Comparison of ENCODE assay signal across 9 mouse cellular contexts in genomic region chr11:118459051-118459450, GRCm38 (mm10). TPM values are rescaled to one million over a fixed set of nuclear protein-coding genes. Genes with fewer than 3 reads are reported as not detected.
A peak's percentile ranks its signal among the peaks of the same experiment; 100 is the strongest.
DNase-seq lines count a peak whose midpoint lies in the region; ATAC-seq lines count a peak whose summit lies in the region.
"Had no signal": no experiment of that assay in that cellular context is flagged by ENCODE, and none has a peak within 500 bp of the region (broad histone marks: within the 10 kb centered on the region; RNA-seq: fewer than 3 reads in every experiment).

No protein-coding gene starts in this region.

- peak overlapping the region; percentile 2; the same call in 1 of the 2 replicates for H3K27ac ChIP-seq in liver, embryonic 13.5 days
- peak overlapping the region; percentile 31; the same call in 1 of the 2 replicates for H3K27ac ChIP-seq in stomach, embryonic 15.5 days

- H3K36me3 ChIP-seq in liver, embryonic 13.5 days, result no peaks in the 10 kb centered on the region
- H3K36me3 ChIP-seq in stomach, embryonic 15.5 days, result no peaks in the 10 kb centered on the region

- 16% methylated on average over 8 of the region's 8 CpGs for WGBS in liver, embryonic 13.5 days (ENCODE audit: insufficient replicate concordance)
- WGBS in stomach, embryonic 15.5 days, result 37% methylated on average over 8 of the region's 8 CpGs

- no peaks in the 10 kb centered on the region for H3K9me3 ChIP-seq in liver, embryonic 13.5 days (replicated peaks)
- H3K9me3 ChIP-seq in stomach, embryonic 15.5 days, result no peaks in the 10 kb centered on the region

- H3K4me1 ChIP-seq in liver, embryonic 13.5 days (replicated peaks), result peaks cover 5% of the 10 kb centered on the region
- H3K4me1 ChIP-seq in stomach, embryonic 15.5 days, result 0 out of 2 replicates have a peak, but pooled peaks cover 5% of the 10 kb centered on the region

- no peak overlapping the region for H3K9ac ChIP-seq in liver, embryonic 13.5 days
- no peak overlapping the region for H3K9ac ChIP-seq in stomach, embryonic 15.5 days

- H3K4me2 ChIP-seq in liver, embryonic 13.5 days, result no peak overlapping the region
- H3K4me2 ChIP-seq in stomach, embryonic 15.5 days, result peak overlapping the region; percentile 14; the same call in 1 of the 2 replicates

- ATAC-seq in hematopoietic stem cell, adult 5-6 weeks (replicated peaks in 1 of 2; ENCODE audit: insufficient read depth in 1 of 2, low FRiP score in 2 of 2, low TSS enrichment in 1 of 2, low read depth in 1 of 2, poor library complexity in 2 of 2, severe bottlenecking in 2 of 2), result peak; percentile 25 to 43; a peak in 3 of 4 replicates
- peak; percentile 62; the same call in 1 of the 2 replicates for ATAC-seq in liver, embryonic 13.5 days (ENCODE audit: low read depth)
- ATAC-seq in stomach, embryonic 15.5 days (ENCODE audit: insufficient read depth, low FRiP score, low read depth), result no peak; the same call in 1 of the 2 replicates

- no peaks in the 10 kb centered on the region for H3K27me3 ChIP-seq in liver, embryonic 13.5 days
- H3K27me3 ChIP-seq in stomach, embryonic 15.5 days (replicated peaks), result no peaks in the 10 kb centered on the region

- peak; percentile 72 for DNase-seq in embryo, embryonic 10 days (ENCODE audit: low spot score)
- no peak for DNase-seq in embryo, embryonic 9.5 days (ENCODE audit: extremely low spot score)
- peak; percentile 42 for DNase-seq in embryo, embryonic 11 days
- DNase-seq in liver, embryonic 13.5 days, result no peak
- DNase-seq in left cerebral cortex, adult 18-20 months (ENCODE audit: low spot score in 2 of 2), result no peak
- DNase-seq in cerebellum, adult 11-12 months, result no peak

- no peak overlapping the region for H3K4me3 ChIP-seq in liver, embryonic 13.5 days (replicated peaks)
- H3K4me3 ChIP-seq in stomach, embryonic 15.5 days (replicated peaks), result no peak overlapping the region
- H3K4me3 ChIP-seq: erythroblast, embryonic 14.5 days had no signal

RNA-seq across cellular contexts. Expression of gene Engase, which starts 17.6 kb away (rescaled TPM):
- total RNA-seq in hematopoietic stem cell, adult 5-6 weeks (2017), result 5.9 and 6.7 TPM in 2 replicates
- 8.1 and 8.8 TPM in 2 replicates for polyA plus RNA-seq in liver, embryonic 13.5 days (2015; fragmentation: Nextera tagmentation; extraction: Ambion mirVana)
- 10.1 and 11.5 TPM in 2 replicates for polyA plus RNA-seq in stomach, embryonic 15.5 days (2015; fragmentation: Nextera tagmentation; extraction: Ambion mirVana)
- total RNA-seq in left cerebral cortex, adult 18-20 months (2021), result 10 to 100 TPM; 13.3 to 14.1 TPM

RNA-seq across cellular contexts. Expression of gene C1qtnf1, which starts 31.0 kb away (rescaled TPM):
- not detected in 2 replicates for total RNA-seq in hematopoietic stem cell, adult 5-6 weeks (2017)
- polyA plus RNA-seq in liver, embryonic 13.5 days (2015; fragmentation: Nextera tagmentation; extraction: Ambion mirVana), result 1.1 and 1.4 TPM in 2 replicates
- 6.8 and 8.3 TPM in 2 replicates for polyA plus RNA-seq in stomach, embryonic 15.5 days (2015; fragmentation: Nextera tagmentation; extraction: Ambion mirVana)
- total RNA-seq in left cerebral cortex, adult 18-20 months (2021), result 1 to 10 TPM; 4.3 to 4.6 TPM
- polyA plus RNA-seq: erythroblast, embryonic 14.5 days had no signal

RNA-seq across cellular contexts. Expression of gene Cant1, which starts 40.2 kb away (rescaled TPM):
- total RNA-seq in hematopoietic stem cell, adult 5-6 weeks (2017), result 19.4 and 22.5 TPM in 2 replicates
- 8.3 and 9.4 TPM in 2 replicates for polyA plus RNA-seq in liver, embryonic 13.5 days (2015; fragmentation: Nextera tagmentation; extraction: Ambion mirVana)
- polyA plus RNA-seq in stomach, embryonic 15.5 days (2015; fragmentation: Nextera tagmentation; extraction: Ambion mirVana), result 30.7 and 32.1 TPM in 2 replicates
- total RNA-seq in left cerebral cortex, adult 18-20 months (2021), result 10 to 100 TPM; 38.7 to 40.4 TPM

RNA-seq across cellular contexts. Expression of gene Lgals3bp, which starts 57.2 kb away (rescaled TPM):
- total RNA-seq in hematopoietic stem cell, adult 5-6 weeks (2017), result 133 and 164 TPM in 2 replicates
- 25.4 and 32.3 TPM in 2 replicates for polyA plus RNA-seq in liver, embryonic 13.5 days (2015; fragmentation: Nextera tagmentation; extraction: Ambion mirVana)
- 67.4 and 81.5 TPM in 2 replicates for polyA plus RNA-seq in stomach, embryonic 15.5 days (2015; fragmentation: Nextera tagmentation; extraction: Ambion mirVana)
- total RNA-seq in left cerebral cortex, adult 18-20 months (2021), result 10 to 100 TPM; 21.7 to 21.9 TPM

Comparison
In these comparisons a context has a peak if more than half of its experiments do, and no peak if none do; other contexts are left out.
1. DNase-seq: peak in embryo, embryonic 10 days (single experiment) and embryo, embryonic 11 days (single experiment); none in embryo, embryonic 9.5 days (single experiment), liver, embryonic 13.5 days (single experiment), left cerebral cortex, adult 18-20 months (0 of 2) and cerebellum, adult 11-12 months (single experiment).